Mouse (Mus musculus) CH12.LX (cell line): ENCODE results near the gene Smok2b.
"Not testable (repeated sequence)": the region's sequence is repeated elsewhere in the genome, so short reads cannot be mapped to it uniquely, and the experiment has no call there.

Experiments used
- CTCF ChIP-seq, 2 experiments: IDR thresholded peaks in 1 of 2; conservative IDR thresholded peaks in 1 of 2; 2 replicates each; pipeline ENCODE4 v1.5.1; 2011 to 2012; ENCODE audit warnings: low read depth in 2 of 2, low read length in 2 of 2, improper control_type of control experiment in 1 of 2, inconsistent platforms in 1 of 2, mild to moderate bottlenecking in 1 of 2, moderate library complexity in 1 of 2
- JUN ChIP-seq: IDR thresholded peaks from 2 replicates; pipeline ENCODE4 v1.6.1; 2011; ENCODE audit warnings: low read depth, mild to moderate bottlenecking, low read length, improper control_type of control experiment, moderate library complexity; ENCODE audit not compliant: insufficient read depth
- USF1 ChIP-seq: IDR thresholded peaks from 2 replicates; pipeline ENCODE4 v1.6.1; 2014; ENCODE audit warnings: low read depth, mild to moderate bottlenecking, inconsistent platforms, low read length, improper control_type of control experiment

DNA sequence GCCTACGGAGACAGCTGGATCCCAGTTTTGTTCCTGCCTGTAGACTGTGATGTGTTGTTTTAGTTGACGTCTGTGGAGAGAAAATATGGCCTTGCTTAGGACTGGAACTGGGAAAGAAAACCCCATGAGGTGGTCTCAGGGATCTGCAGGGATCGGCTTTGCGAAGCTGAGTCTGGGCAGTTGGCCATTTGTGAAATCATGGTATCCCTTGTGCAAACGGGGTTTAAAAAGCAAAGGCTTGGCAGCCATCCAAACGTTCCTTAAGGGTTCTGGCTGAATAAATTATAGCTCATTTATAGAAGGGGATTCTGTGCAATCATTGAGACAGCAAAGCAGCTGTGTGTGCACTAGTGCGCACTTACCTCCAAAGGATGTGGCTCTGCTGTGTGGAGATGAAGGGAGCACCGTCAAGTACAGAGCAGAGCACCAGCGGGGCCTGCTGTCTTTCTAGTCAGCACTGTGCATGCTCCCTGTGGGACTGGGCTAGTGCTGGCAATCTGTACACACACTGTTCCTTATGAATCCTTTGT lies 30.1 kb upstream of the Smok2b start:
- not testable (repeated sequence) for TF ChIP-seq JUN; CTCF (conservative IDR thresholded peaks at IDR 0.05 in 1 of 2, IDR thresholded peaks at IDR 0.05 in 1 of 2; ENCODE audit: low read depth in 2 of 2, low read length in 2 of 2); USF1
